Mouse (Mus musculus) liver, embryonic 11.5 days (tissue): ENCODE measurements around the gene Lbp. TPM values are rescaled to one million over a fixed set of nuclear protein-coding genes. Genes with fewer than 3 reads are reported as not detected.

Experiments
- ATAC-seq: fragments of 200-750 bp; cut with Nextera tagmentation; replicated peaks from 2 replicates; pipeline ENCODE4 v1.8.0; 2017; ENCODE audit warnings: moderate number of reproducible peaks, mild to moderate bottlenecking, moderate TSS enrichment, moderate library complexity; ENCODE audit not compliant: low FRiP score
- DNase-seq: peaks from one replicate; pipeline ENCODE4 v3.0.0-alpha.2; 2017; ENCODE audit warnings: low spot score
- H3K27ac ChIP-seq: fragments of 300-500 bp; sonication (generic); 2 replicates; pipeline ENCODE4 v1.5.1; 2014; ENCODE audit warnings: mild to moderate bottlenecking, low read depth, low read length, control low read depth
- H3K27me3 ChIP-seq: fragments of 300-500 bp; sonication (generic); replicated peaks from 2 replicates; pipeline ENCODE4 v1.6.1; 2014; ENCODE audit warnings: low read length, mixed read lengths; ENCODE audit not compliant: control insufficient read depth, insufficient read depth
- H3K36me3 ChIP-seq: fragments of 300-500 bp; sonication (generic); 2 replicates; pipeline ENCODE4 v1.6.1; 2014; ENCODE audit warnings: mild to moderate bottlenecking, low read length, moderate library complexity, mixed read lengths; ENCODE audit not compliant: control insufficient read depth, insufficient read depth
- H3K4me1 ChIP-seq: fragments of 300-500 bp; sonication (generic); replicated peaks from 2 replicates; pipeline ENCODE4 v1.6.1; 2014; ENCODE audit warnings: low read length, mixed read lengths; ENCODE audit not compliant: control insufficient read depth, insufficient read depth
- H3K4me2 ChIP-seq: fragments of 300-500 bp; sonication (generic); 2 replicates; pipeline ENCODE4 v1.6.1; 2014; ENCODE audit warnings: mild to moderate bottlenecking, control low read depth, moderate library complexity
- H3K4me3 ChIP-seq: fragments of 300-500 bp; sonication (generic); 2 replicates; pipeline ENCODE4 v1.5.1; 2014; ENCODE audit warnings: low read depth, low read length, control low read depth
- H3K9ac ChIP-seq: fragments of 300-500 bp; sonication (generic); 2 replicates; pipeline ENCODE4 v1.6.1; 2014; ENCODE audit warnings: low read depth, low read length, control low read depth
- H3K9me3 ChIP-seq: fragments of 300-500 bp; sonication (generic); 2 replicates; pipeline ENCODE4 v1.6.1; 2016; ENCODE audit warnings: low read length, inconsistent platforms, mixed read lengths; ENCODE audit not compliant: control insufficient read depth
- WGBS: fragments of 180-500 bp; shearing (Covaris S2); extraction: QIAGEN DNeasy Blood & Tissue Kit; methylation state at CpG from one replicate; pipeline ENCODE4 v1.1.7; 2014; 5-methylcytosine and 5-hydroxymethylcytosine counted together
- polyA plus RNA-seq: library from polyadenylated mRNA; unstranded; fragments of >200 nt; fragmentation: Nextera tagmentation; extraction: Ambion mirVana; gene quantifications from 2 replicates; pipeline ENCODE4 v1.2.1, GENCODE M21; 2014

Lbp gene
- polyA plus RNA-seq, 1 experiment from 2014 or later, result 13.7 TPM

DNA sequence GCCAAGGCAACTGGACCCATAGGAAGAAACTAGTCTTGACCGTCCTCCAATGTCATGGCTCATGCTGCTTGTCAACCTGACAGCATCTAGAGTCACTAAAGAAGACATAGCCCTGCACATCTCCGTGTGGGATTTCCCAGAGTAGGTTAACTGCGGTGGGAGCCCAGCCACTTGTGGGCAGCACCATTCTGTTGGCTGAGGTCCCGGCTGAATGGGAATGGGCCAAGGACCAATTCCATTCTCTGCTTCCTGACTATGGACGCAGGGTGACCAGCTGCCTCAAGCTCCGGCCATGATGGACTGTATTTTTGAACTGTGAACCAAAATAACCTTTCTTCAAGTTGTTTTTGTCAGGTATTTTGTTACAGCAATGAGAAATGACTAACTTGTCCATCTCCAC, 15.3 kb downstream of the Lbp start:
- ATAC-seq (no peak), DNase-seq (no peak)
- Histone ChIP-seq H3K4me2 (no peak overlapping the region), H3K9me3 (no peaks in the 10 kb centered on the region), H3K4me1 (no peaks in the 10 kb centered on the region), H3K9ac (no peak overlapping the region), H3K4me3 (no peak overlapping the region), H3K27ac (no peak overlapping the region), H3K36me3 (no peaks in the 10 kb centered on the region), H3K27me3 (no peaks in the 10 kb centered on the region)
- WGBS, result 84% methylated on average over 6 of the region's 6 CpGs

DNA sequence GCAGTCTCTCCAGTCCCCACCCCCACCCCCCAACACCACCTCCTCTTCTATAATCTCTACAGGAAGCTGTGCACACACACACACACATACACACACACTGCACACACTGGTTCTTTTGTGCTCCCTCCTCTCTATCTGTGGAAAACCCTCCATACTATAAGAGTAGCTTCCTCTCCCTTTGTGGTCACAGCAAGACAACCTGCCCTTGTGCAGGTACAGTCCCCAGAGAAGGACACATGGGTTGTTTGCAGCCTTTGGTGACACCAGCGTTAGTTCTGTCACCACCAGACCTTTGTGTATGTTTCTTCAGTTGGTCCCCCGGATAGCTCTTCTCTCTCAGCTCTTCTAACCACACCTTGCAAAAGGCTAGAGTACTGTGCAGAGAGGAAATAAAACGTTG, 16.6 kb downstream of the Lbp start:
- WGBS, result 65% methylated on average over 3 of the region's 3 CpGs
- Histone ChIP-seq H3K27ac (no peak overlapping the region), H3K9me3 (no peaks in the 10 kb centered on the region), H3K4me2 (no peak overlapping the region), H3K4me1 (no peaks in the 10 kb centered on the region), H3K36me3 (no peaks in the 10 kb centered on the region), H3K4me3 (no peak overlapping the region), H3K9ac (no peak overlapping the region), H3K27me3 (no peaks in the 10 kb centered on the region)
- ATAC-seq, result no peak
- no peak for DNase-seq

GRCm38 (mm10) chr2:158324531-158325190, 18.4 kb downstream of the Lbp start:
- Histone ChIP-seq H3K27ac (no peak overlapping the region), H3K9me3 (no peaks in the 10 kb centered on the region), H3K4me3 (no peak overlapping the region), H3K4me2 (no peak overlapping the region), H3K27me3 (no peaks in the 10 kb centered on the region), H3K9ac (no peak overlapping the region), H3K36me3 (no peaks in the 10 kb centered on the region), H3K4me1 (no peaks in the 10 kb centered on the region)
- ATAC-seq (no peak), DNase-seq (no peak)
- 54% methylated on average over 10 of the region's 10 CpGs for WGBS

- Histone ChIP-seq H3K27ac (no peak overlapping the region), H3K9ac (no peak overlapping the region), H3K9me3 (no peaks in the 10 kb centered on the region), H3K27me3 (no peaks in the 10 kb centered on the region), H3K4me1 (no peaks in the 10 kb centered on the region), H3K36me3 (no peaks in the 10 kb centered on the region), H3K4me3 (no peak overlapping the region), H3K4me2 (no peak overlapping the region)
- 88% methylated on average over 8 of the region's 8 CpGs for WGBS
- ATAC-seq (no peak), DNase-seq (no peak)
These were observed 19.3 kb downstream of the Lbp start for GRCm38 (mm10) chr2:158325609-158326008.

GRCm38 (mm10) chr2:158334356-158334755, 28.1 kb downstream of the Lbp start:
- H3K9me3 ChIP-seq, result no peaks in the 10 kb centered on the region
- H3K4me1 ChIP-seq, result no peaks in the 10 kb centered on the region
- H3K4me2 ChIP-seq, result no peak overlapping the region
- ATAC-seq, result no peak
- no peak overlapping the region for H3K9ac ChIP-seq
- H3K27me3 ChIP-seq, result no peaks in the 10 kb centered on the region
- H3K4me3 ChIP-seq, result no peak overlapping the region
- no peaks in the 10 kb centered on the region for H3K36me3 ChIP-seq
- no peak overlapping the region for H3K27ac ChIP-seq
- no peak for DNase-seq
- 78% methylated on average over 13 of the region's 13 CpGs for WGBS

GRCm38 (mm10) chr2:158337698-158338097, 31.4 kb downstream of the Lbp start:
- no peak for ATAC-seq
- 84% methylated on average over 10 of the region's 10 CpGs for WGBS
- no peak overlapping the region for H3K4me2 ChIP-seq

DNA sequence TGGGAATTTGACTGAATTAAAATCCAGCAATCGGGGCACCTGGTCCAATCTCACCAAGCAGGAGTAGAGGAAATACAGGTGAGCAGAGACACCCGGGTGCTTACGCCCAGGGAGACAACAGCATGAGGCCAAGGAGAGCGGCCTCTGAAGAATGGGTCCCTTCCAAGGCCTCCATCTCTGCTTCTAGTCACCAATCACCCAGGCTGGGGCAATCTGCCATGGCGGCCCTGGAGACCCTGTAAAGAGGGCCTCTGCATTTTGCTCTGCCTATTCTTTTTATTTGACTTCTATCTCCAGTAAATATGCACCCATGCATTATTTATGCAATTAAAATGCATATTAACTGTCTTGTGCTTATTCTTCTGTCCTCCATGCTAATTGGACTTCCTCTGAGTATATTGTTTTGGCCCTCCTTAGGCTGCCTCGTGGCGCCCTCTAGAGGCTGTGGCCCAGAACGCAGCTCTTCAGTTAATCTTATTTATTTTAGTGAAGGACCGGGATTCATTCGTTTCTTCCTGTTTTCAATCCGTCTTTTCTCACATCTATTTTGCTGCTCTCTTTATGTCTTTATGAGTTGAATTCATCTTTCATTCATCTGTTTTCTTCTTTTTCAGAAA, 33.8 kb downstream of the Lbp start:
- Histone ChIP-seq H3K36me3 (no peaks in the 10 kb centered on the region), H3K4me3 (no peak overlapping the region), H3K27me3 (no peaks in the 10 kb centered on the region), H3K4me1 (no peaks in the 10 kb centered on the region), H3K9ac (no peak overlapping the region), H3K9me3 (no peaks in the 10 kb centered on the region), H3K27ac (no peak overlapping the region), H3K4me2 (no peak overlapping the region)
- peak; percentile 58 for DNase-seq
- WGBS, result 34% methylated on average over 11 of the region's 11 CpGs
- no peak for ATAC-seq

More at GRCm38 (mm10) chr2:158337698-158338097, 31.4 kb downstream of the Lbp start:
- no peak overlapping the region for H3K4me3 ChIP-seq
- no peak overlapping the region for H3K27ac ChIP-seq
- H3K9me3 ChIP-seq, result no peaks in the 10 kb centered on the region
- no peak overlapping the region for H3K9ac ChIP-seq
- H3K4me1 ChIP-seq, result no peaks in the 10 kb centered on the region
- no peaks in the 10 kb centered on the region for H3K27me3 ChIP-seq
- DNase-seq, result no peak
- no peaks in the 10 kb centered on the region for H3K36me3 ChIP-seq

- DNase-seq, result no peak
- no peak for ATAC-seq
- H3K27me3 ChIP-seq, result no peaks in the 10 kb centered on the region
- WGBS, result 68% methylated on average over 2 of the region's 2 CpGs
- H3K27ac ChIP-seq, result no peak overlapping the region
- H3K4me1 ChIP-seq, result no peaks in the 10 kb centered on the region
- H3K36me3 ChIP-seq, result no peaks in the 10 kb centered on the region
- H3K9ac ChIP-seq, result no peak overlapping the region
- no peak overlapping the region for H3K4me2 ChIP-seq
- H3K9me3 ChIP-seq, result no peaks in the 10 kb centered on the region
- no peak overlapping the region for H3K4me3 ChIP-seq
These were observed 35.0 kb downstream of the Lbp start for GRCm38 (mm10) chr2:158341324-158341723.

DNA sequence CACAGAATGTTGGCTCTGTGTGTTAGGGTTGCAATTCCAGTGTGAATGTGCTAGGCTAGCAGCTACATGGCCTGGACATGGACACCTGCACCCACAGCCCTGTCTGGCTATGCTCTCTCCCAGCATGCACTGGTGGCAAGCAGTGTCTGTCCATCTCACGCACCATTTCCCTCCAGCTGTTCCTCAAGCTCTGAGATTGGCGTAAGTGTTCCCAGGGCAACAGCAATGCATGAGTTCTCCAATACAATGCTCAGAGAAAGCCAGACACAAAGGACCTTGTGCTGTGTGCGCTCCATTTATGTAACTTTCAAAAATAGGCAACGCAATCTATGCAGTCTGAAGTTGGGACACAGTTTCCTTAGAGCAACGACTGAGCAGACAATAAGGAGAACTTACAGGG, 37.2 kb downstream of the Lbp start:
- Histone ChIP-seq H3K4me1 (no peaks in the 10 kb centered on the region), H3K4me2 (no peak overlapping the region), H3K4me3 (no peak overlapping the region), H3K9me3 (no peaks in the 10 kb centered on the region), H3K36me3 (no peaks in the 10 kb centered on the region), H3K27ac (no peak overlapping the region), H3K9ac (no peak overlapping the region), H3K27me3 (no peaks in the 10 kb centered on the region)
- no peak for ATAC-seq
- DNase-seq, result no peak
- WGBS, result 76% methylated on average over 5 of the region's 5 CpGs
